Mouse (Mus musculus) bone marrow, adult 2 months (tissue): ENCODE data around the gene Sel1l. TPM values are rescaled to one million over a fixed set of nuclear protein-coding genes. Genes with fewer than 3 reads are reported as not detected.

Experiments
- H3K27ac ChIP-seq: fragments of 200-500 bp; 2 replicates; pipeline ENCODE4 v1.5.1; 2012; ENCODE audit warnings: low read depth, mild to moderate bottlenecking, control low read depth, inconsistent platforms, low read length; ENCODE audit not compliant: control insufficient read depth, poor library complexity, insufficient read depth
- H3K4me1 ChIP-seq: fragments of 200-500 bp; 2 replicates; pipeline ENCODE4 v1.6.1; 2011; ENCODE audit warnings: low read length; ENCODE audit not compliant: control insufficient read depth, insufficient read depth
- H3K4me3 ChIP-seq: fragments of 200-500 bp; replicated peaks from 2 replicates; pipeline ENCODE3; 2011; ENCODE audit warnings: mild to moderate bottlenecking, low read depth, low read length, control low read depth; ENCODE audit not compliant: control insufficient read depth
- CTCF ChIP-seq: fragments of 200-500 bp; IDR thresholded peaks from 2 replicates; pipeline ENCODE4 v1.5.1; 2011; ENCODE audit warnings: low read length, control low read depth; ENCODE audit not compliant: control insufficient read depth, insufficient read depth
- POLR2A ChIP-seq: fragments of 200-500 bp; IDR thresholded peaks from 2 replicates; pipeline ENCODE4 v1.6.1; 2011; ENCODE audit warnings: low read depth, mild to moderate bottlenecking, control low read depth, low read length, borderline replicate concordance; ENCODE audit not compliant: control insufficient read depth
- WGBS: fragments of 180-500 bp; shearing (Covaris S2); methylation state at CpG from one replicate; pipeline ENCODE4 v1.1.7; 2018; 5-methylcytosine and 5-hydroxymethylcytosine counted together
- polyA plus RNA-seq: library from polyadenylated mRNA; stranded (reverse); fragments of >200 nt; gene quantifications from 2 replicates; pipeline ENCODE4 v1.2.4, GENCODE M21; 2011; ENCODE audit warnings: low replicate concordance; ENCODE audit not compliant: missing spikeins, insufficient read depth, insufficient read length

Gene Sel1l
- polyA plus RNA-seq, 1 experiment = 54.0 TPM

- H3K4me1 ChIP-seq = peaks cover 2% of the 10 kb centered on the region; the same call in 1 of the 2 replicates
- H3K4me3 ChIP-seq = no peak overlapping the region
- TF ChIP-seq POLR2A (no peak), CTCF (no peak)
- 54% methylated on average over 6 of the region's 6 CpGs for WGBS
- no peak overlapping the region for H3K27ac ChIP-seq
Measured at GRCm38 (mm10) chr12:91807761-91808160, 41.2 kb downstream of the Sel1l start.

- Histone ChIP-seq H3K4me1 (peaks cover 2% of the 10 kb centered on the region; the same call in 1 of the 2 replicates), H3K27ac (no peak overlapping the region), H3K4me3 (no peak overlapping the region)
- TF ChIP-seq CTCF (no peak), POLR2A (no peak)
- 59% methylated on average over 11 of the region's 11 CpGs for WGBS
Measured at GRCm38 (mm10) chr12:91807095-91807494, 41.9 kb downstream of the Sel1l start.

GRCm38 (mm10) chr12:91804262-91804661 lies 44.7 kb downstream of the Sel1l start:
- 61% methylated on average over 3 of the region's 3 CpGs for WGBS

GRCm38 (mm10) chr12:91803207-91803932 lies 45.6 kb downstream of the Sel1l start:
- no peak overlapping the region for H3K27ac ChIP-seq
- no peak for TF ChIP-seq CTCF
- TF ChIP-seq POLR2A = no peak
- H3K4me3 ChIP-seq = no peak overlapping the region
- 52% methylated on average over 13 of the region's 13 CpGs for WGBS
- H3K4me1 ChIP-seq = peaks cover 3% of the 10 kb centered on the region; the same call in 1 of the 2 replicates

More at GRCm38 (mm10) chr12:91804262-91804661, 44.7 kb downstream of the Sel1l start:
- TF ChIP-seq POLR2A (no peak), CTCF (no peak)
- Histone ChIP-seq H3K4me3 (no peak overlapping the region), H3K27ac (no peak overlapping the region), H3K4me1 (peaks cover 3% of the 10 kb centered on the region; the same call in 1 of the 2 replicates)

- peaks cover 3% of the 10 kb centered on the region; the same call in 1 of the 2 replicates for H3K4me1 ChIP-seq
- WGBS = 81% methylated on average over 12 of the region's 12 CpGs
- H3K4me3 ChIP-seq = no peak overlapping the region
Measured at GRCm38 (mm10) chr12:91802586-91803206, 46.3 kb downstream of the Sel1l start.

GRCm38 (mm10) chr12:91800861-91801385 lies 48.0 kb downstream of the Sel1l start:
- H3K27ac ChIP-seq = no peak overlapping the region
- peaks cover 3% of the 10 kb centered on the region; the same call in 1 of the 2 replicates for H3K4me1 ChIP-seq
- H3K4me3 ChIP-seq = no peak overlapping the region
- TF ChIP-seq CTCF (no peak), POLR2A (no peak)
- WGBS = 72% methylated on average over 6 of the region's 6 CpGs

More at GRCm38 (mm10) chr12:91802586-91803206, 46.3 kb downstream of the Sel1l start:
- no peak overlapping the region for H3K27ac ChIP-seq
- TF ChIP-seq POLR2A = no peak
- no peak for TF ChIP-seq CTCF

GRCm38 (mm10) chr12:91799821-91800335 lies 49.1 kb downstream of the Sel1l start:
- Histone ChIP-seq H3K4me3 (no peak overlapping the region), H3K27ac (no peak overlapping the region), H3K4me1 (peaks cover 3% of the 10 kb centered on the region; the same call in 1 of the 2 replicates)
- WGBS = 37% methylated on average over 12 of the region's 12 CpGs
- TF ChIP-seq CTCF (no peak), POLR2A (no peak)

GRCm38 (mm10) chr12:91799379-91799773 lies 49.6 kb downstream of the Sel1l start:
- Histone ChIP-seq H3K4me1 (peaks cover 3% of the 10 kb centered on the region; the same call in 1 of the 2 replicates), H3K4me3 (no peak overlapping the region), H3K27ac (no peak overlapping the region)
- TF ChIP-seq POLR2A = no peak
- 0 out of 2 replicates have a peak, but pooled peaks have one; percentile 8 for TF ChIP-seq CTCF
- WGBS = 7% methylated on average over 6 of the region's 6 CpGs
